Mouse (Mus musculus): ENCODE results near the gene Garnl3. TPM values are rescaled to one million over a fixed set of nuclear protein-coding genes. Genes with fewer than 3 reads are reported as not detected.

Gene Garnl3
- polyA plus RNA-seq (2012; ENCODE audit: low replicate concordance), result 0.43 and 0.54 TPM in 2 replicates

DNA sequence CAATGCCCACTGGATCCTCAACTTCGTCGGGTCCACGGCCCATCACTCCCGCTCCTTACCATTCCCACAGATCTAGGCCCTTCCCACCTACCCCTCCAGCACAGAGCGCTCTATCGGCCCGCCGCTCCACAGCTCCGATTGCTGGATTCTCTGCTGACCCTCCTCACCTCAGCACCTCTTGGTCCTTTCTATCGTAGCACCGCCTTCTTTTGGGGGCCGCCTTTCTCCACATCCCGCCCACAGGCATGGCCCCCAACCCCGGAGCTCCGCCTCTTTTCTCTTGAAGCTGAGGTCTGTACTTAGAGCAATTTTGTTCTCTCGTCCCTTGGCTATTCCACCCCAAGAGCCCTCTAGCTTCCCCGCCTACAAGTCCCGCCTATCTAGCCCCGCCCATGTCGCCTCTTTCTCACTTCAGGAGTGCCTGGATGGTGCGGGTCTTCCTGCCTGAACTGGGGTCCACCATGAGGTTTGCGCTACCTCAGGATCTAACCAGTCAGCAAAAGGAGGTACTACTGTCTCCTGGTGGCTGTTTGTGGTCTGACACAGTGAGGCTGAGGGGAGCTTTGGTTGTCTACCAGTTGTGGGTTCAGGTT is at the start of gene Garnl3:
Gene Garnl3 (minus strand): TSS at position 155 of the 593 bp plus-strand sequence.

DNA sequence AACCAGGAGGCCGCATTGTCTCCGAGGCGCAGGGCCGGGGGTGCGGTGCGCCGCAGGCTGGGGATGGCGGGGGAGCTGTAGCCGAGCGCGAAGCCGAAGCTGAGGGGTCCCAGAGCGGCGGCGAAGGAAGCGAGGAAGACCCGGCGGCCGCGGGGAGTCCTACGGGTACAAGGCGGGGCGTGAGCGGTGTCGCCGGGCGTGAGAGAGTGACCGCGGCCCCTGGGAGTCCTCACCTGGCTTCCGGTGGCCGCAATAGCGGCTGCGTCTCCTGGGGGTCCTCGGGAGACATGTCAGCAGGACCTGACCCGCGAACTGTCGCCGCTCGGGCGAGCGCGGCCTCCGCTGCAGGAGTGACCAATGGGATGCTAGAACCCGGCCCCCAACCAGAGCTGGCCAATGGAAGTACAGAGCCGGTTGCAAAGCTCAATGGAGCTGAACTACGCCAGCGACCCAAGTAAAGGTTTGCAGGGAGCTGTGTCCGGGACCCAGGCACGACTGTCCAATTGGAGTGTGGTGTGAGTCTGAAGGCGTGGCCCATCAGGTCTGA is 149.7 kb downstream of the Garnl3 start, which contains the start of gene Slc2a8:
Gene Slc2a8 (minus strand): TSS at position 359 of the 547 bp plus-strand sequence.

DNA sequence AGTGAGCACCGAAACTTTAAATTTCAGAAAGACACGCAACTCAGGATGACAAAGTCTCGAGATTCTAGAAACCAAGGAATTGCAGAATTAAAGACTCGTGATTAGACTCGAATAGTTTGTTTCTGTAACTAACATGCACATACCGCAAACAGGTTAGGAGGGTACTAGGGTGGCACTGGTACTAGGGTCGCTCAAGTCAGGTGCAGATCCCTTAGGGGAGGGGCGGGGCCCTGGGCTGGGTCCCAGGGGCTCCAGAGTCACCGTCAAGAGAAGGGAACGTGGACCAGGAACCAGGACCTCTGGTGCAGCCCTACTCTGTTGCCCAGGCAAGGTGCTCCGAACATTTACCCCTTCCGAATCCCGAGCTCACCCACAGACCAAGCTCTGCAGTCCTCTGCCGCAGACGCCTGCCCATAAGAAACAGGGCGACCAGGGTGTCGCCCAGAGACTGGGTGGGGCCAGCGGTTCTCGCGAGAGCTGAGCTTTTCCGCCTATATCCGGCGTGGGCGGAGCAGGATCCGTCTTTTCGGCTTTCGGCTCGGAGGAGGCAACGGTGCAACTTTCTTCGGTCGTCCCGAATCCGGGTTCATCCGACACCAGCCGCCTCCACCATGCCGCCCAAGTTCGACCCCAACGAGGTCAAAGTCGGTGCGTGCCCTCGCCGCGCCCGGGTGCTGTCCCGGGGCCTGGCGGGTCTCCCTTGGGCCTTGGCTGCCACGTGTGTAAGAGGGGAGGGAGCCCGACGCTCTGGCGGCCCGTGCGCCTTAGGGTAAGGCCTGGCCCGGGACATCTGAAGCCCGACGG is 170.1 kb downstream of the Garnl3 start, which contains the start of the genes Rpl12 and Lrsam1:
Gene Rpl12 (plus strand): TSS at position 368 of the 804 bp plus-strand sequence.
Gene Lrsam1 (minus strand): TSS at position 423 of the 804 bp plus-strand sequence.

Other genes with a start within 250 kb of the Garnl3 start
- 749 and 1,306 TPM in 2 replicates for gene Rpl12, start 170.1 kb downstream of the Garnl3 start, polyA plus RNA-seq (2012; ENCODE audit: low replicate concordance)
- 8.3 and 8.9 TPM in 2 replicates for gene Lrsam1, start 170.0 kb downstream of the Garnl3 start, polyA plus RNA-seq (2012; ENCODE audit: low replicate concordance)
- gene Slc2a8, start 149.6 kb downstream of the Garnl3 start, polyA plus RNA-seq (2012; ENCODE audit: low replicate concordance), result 169 and 366 TPM in 2 replicates
- gene Angptl2, start 84.4 kb upstream of the Garnl3 start, polyA plus RNA-seq (2012; ENCODE audit: low replicate concordance), result 4.6 and 4.7 TPM in 2 replicates
- 1.2 and 1.4 TPM in 2 replicates for gene Ralgps1, start 239.8 kb upstream of the Garnl3 start, polyA plus RNA-seq (2012; ENCODE audit: low replicate concordance)